Mouse (Mus musculus): Measurements from ENCODE around the gene Snrnp35. TPM values are rescaled to one million over a fixed set of nuclear protein-coding genes. Genes with fewer than 3 reads are reported as not detected.

Gene Snrnp35
- polyA plus RNA-seq, 1 experiment from 2014 or later, result 32.2 TPM

DNA sequence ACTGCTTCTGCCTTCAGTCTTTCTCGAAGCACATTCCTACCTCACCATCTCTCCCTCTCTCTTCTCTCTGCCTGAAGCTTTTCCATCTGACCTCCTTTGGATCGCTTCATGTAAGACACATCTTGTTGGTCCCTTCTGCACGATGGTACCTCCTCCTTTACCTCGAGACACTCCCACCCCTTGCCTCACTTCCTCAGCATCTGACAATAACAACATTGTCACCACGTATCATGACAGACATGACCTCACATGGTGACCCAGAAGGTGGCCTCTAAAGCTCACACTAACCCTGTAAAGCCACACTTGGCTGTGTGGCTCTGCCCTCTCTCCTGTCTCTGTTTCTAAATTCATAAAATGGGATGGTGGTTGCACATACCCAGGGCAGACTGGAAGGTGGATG is 32.9 kb downstream of the Snrnp35 start:
- H3K36me3 ChIP-seq, result peaks cover 96% of the 10 kb centered on the region
- no peaks in the 10 kb centered on the region for H3K27me3 ChIP-seq (ENCODE audit: low read depth, poor library complexity, severe bottlenecking)
- no peak overlapping the region for H3K27ac ChIP-seq
- H3K4me1 ChIP-seq, result no peaks in the 10 kb centered on the region
- no peak for DNase-seq (ENCODE audit: low spot score)
- no peak overlapping the region for H3K4me3 ChIP-seq
- H3K9me3 ChIP-seq (replicated peaks), result no peaks in the 10 kb centered on the region
- 84% methylated on average over 5 of the region's 5 CpGs for WGBS

DNA sequence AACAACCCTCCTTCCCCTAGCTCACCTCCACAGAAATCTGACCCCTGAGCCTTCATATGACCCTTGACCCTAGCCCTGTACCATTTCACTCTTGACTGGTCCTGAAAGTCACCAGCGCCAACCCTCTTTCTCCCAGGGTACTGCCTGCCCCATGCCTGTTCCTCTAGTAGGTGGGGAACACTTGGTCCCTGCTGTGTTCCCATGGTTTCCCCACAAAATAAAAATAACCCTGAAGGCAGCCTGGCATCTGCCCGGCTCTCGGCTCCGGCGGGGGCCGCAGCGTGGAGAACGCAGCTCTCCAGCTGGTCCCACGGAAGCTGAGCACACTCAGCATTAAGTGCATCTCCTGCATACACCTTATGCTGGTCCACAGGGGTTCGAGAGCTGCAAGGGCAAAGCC is 35.7 kb downstream of the Snrnp35 start:
- Histone ChIP-seq H3K27ac (no peak overlapping the region), H3K4me1 (no peaks in the 10 kb centered on the region), H3K4me3 (no peak overlapping the region), H3K36me3 (peaks cover 87% of the 10 kb centered on the region), H3K27me3 (ENCODE audit: low read depth, poor library complexity, severe bottlenecking) (no peaks in the 10 kb centered on the region), H3K9me3 (replicated peaks) (no peaks in the 10 kb centered on the region)
- 91% methylated on average over 10 of the region's 10 CpGs for WGBS
- no peak for DNase-seq (ENCODE audit: low spot score)

DNA sequence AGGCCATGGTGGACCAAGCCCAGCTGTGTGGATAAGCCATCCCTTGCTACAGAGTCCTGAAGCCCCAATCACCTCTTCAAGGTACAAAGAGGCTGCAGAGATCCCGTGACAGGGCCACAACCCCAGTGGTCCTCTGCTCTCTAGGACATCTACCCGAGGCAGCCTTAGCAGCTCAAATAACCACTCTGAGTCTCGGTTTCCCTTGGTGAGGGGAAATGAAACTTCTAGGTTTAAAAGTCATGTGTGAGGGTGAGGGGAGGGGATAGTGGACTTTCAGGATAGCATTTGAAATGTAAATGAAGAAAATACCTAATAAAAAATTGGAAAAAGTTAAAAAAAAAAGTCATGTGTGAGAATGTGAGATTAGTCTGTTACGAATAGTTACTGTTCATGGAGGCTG is 38.7 kb downstream of the Snrnp35 start:
- H3K4me1 ChIP-seq, result no peaks in the 10 kb centered on the region
- 92% methylated on average over 4 of the region's 4 CpGs for WGBS
- H3K36me3 ChIP-seq, result peaks cover 88% of the 10 kb centered on the region
- no peak overlapping the region for H3K27ac ChIP-seq
- H3K4me3 ChIP-seq, result no peak overlapping the region
- H3K27me3 ChIP-seq (ENCODE audit: low read depth, poor library complexity, severe bottlenecking), result no peaks in the 10 kb centered on the region
- H3K9me3 ChIP-seq (replicated peaks), result no peaks in the 10 kb centered on the region
- DNase-seq (ENCODE audit: low spot score), result no peak

DNA sequence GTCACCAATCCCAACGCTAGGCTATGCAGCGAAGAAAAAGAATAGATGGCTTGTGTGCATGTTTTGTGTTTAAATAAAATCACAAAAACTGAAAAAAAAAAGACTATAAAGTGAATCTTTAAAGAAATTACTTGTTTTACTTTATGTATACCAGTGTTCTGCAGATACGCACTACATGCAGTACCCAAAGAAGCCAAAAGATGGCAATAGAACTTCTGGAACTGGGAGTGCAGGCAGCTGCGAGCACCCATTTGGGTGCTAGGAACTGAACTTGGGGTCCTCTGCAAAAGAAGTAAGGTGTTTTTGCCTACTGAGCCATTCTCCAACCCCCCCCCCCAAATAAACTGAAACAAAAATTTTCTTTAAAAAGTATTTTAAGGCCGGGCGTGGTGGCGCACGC is 40.1 kb downstream of the Snrnp35 start:
- WGBS, result 95% methylated on average over 8 of the region's 8 CpGs
- H3K27me3 ChIP-seq (ENCODE audit: low read depth, poor library complexity, severe bottlenecking), result no peaks in the 10 kb centered on the region
- H3K36me3 ChIP-seq, result peaks cover 83% of the 10 kb centered on the region
- no peak for DNase-seq (ENCODE audit: low spot score)
- H3K4me1 ChIP-seq, result peaks cover under 1% of the 10 kb centered on the region; the same call in 1 of the 2 replicates
- no peak overlapping the region for H3K4me3 ChIP-seq
- no peak overlapping the region for H3K27ac ChIP-seq
- no peaks in the 10 kb centered on the region for H3K9me3 ChIP-seq (replicated peaks)

DNA sequence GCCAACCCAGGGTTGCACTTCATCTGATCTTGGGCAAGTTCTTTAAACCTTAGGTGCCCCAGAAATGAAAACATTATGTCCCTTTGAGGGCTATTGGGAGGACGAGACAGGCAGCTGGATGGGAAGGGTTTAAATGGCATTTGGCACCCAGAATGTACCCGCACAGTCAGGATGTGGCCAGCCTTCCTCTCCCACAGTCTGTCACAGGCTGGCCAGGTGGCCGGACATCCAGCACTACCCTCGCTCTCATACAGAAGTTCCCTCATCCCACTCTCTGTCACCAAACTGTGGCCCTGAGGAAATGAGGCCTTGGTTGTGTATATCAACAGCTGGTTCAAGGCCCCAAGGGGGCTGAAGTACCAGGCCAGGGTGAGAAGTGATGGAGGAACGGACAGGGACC is 42.0 kb downstream of the Snrnp35 start:
- no peak for DNase-seq (ENCODE audit: low spot score)
- H3K9me3 ChIP-seq (replicated peaks), result no peaks in the 10 kb centered on the region

GRCm38 (mm10) chr5:124528351-124528750 is 45.4 kb downstream of the Snrnp35 start:
- H3K27me3 ChIP-seq (ENCODE audit: low read depth, poor library complexity, severe bottlenecking), result no peaks in the 10 kb centered on the region
- DNase-seq (ENCODE audit: low spot score), result no peak
- peak overlapping the region; percentile 92; the same call in 1 of the 2 replicates for H3K27ac ChIP-seq
- H3K4me3 ChIP-seq, result peak overlapping the region; percentile 76
- WGBS, result 79% methylated on average over 4 of the region's 4 CpGs
- H3K9me3 ChIP-seq (replicated peaks), result no peaks in the 10 kb centered on the region
- H3K36me3 ChIP-seq, result peaks cover 40% of the 10 kb centered on the region
- H3K4me1 ChIP-seq, result peaks cover 42% of the 10 kb centered on the region

More for the DNA sequence above, 42.0 kb downstream of the Snrnp35 start:
- WGBS, result 92% methylated on average over 5 of the region's 5 CpGs
- H3K4me3 ChIP-seq, result no peak overlapping the region
- H3K27me3 ChIP-seq (ENCODE audit: low read depth, poor library complexity, severe bottlenecking), result no peaks in the 10 kb centered on the region
- H3K36me3 ChIP-seq, result peaks cover 64% of the 10 kb centered on the region
- H3K4me1 ChIP-seq, result peaks cover 20% of the 10 kb centered on the region
- no peak overlapping the region for H3K27ac ChIP-seq

DNA sequence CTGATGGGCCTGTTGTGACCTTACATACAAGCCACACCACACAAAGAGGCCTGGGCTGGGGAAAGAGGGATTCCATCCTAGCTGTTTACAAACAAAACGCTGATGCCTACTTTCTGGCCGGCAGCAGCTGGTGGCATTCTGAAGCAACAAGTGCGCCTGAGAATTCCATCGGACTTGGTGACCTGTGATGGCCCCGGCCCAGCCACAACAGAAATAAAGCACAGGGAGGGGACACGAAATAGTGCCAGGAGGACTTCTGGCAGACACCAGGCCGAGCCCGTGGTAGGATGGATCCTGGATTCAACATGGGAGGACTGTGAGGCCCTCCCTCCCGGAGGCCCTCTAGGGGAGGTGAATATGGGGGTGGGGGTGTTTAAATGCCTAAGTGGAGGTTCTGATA is 45.9 kb downstream of the Snrnp35 start:
- Histone ChIP-seq H3K27ac (peak overlapping the region; percentile 92), H3K4me3 (peak overlapping the region; percentile 76), H3K9me3 (replicated peaks) (no peaks in the 10 kb centered on the region), H3K36me3 (peaks cover 35% of the 10 kb centered on the region), H3K4me1 (peaks cover 42% of the 10 kb centered on the region), H3K27me3 (ENCODE audit: low read depth, poor library complexity, severe bottlenecking) (no peaks in the 10 kb centered on the region)
- DNase-seq (ENCODE audit: low spot score), result no peak
- WGBS, result 41% methylated on average over 9 of the region's 9 CpGs

GRCm38 (mm10) chr5:124529191-124529651 is 46.3 kb downstream of the Snrnp35 start:
- Histone ChIP-seq H3K27me3 (ENCODE audit: low read depth, poor library complexity, severe bottlenecking) (no peaks in the 10 kb centered on the region), H3K27ac (peak overlapping the region; percentile 92), H3K9me3 (replicated peaks) (no peaks in the 10 kb centered on the region), H3K4me1 (peaks cover 42% of the 10 kb centered on the region), H3K4me3 (peak overlapping the region; percentile 76), H3K36me3 (peaks cover 31% of the 10 kb centered on the region)
- 20% methylated on average over 8 of the region's 8 CpGs for WGBS
- peak; percentile 34 for DNase-seq (ENCODE audit: low spot score)

DNA sequence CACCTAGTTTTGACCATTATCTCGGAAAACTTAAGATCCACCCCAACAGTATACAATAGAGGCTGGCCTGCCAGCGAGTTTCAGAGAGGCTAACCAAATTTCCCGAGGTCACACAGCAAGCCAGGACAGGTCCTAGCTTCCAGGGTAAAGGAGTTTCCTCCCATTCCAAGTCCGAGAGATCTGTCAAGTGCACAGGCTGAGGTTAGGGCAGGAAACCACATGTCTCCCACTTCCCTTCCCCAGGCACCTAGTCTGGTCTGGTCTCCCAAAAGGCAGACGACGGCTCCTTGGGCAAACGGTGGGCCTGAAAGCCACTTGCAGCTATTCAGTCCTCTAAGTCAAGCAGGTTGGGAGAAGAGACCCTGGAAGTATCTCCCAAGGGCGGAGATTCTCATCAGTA is 46.8 kb downstream of the Snrnp35 start:
- peak overlapping the region; percentile 92 for H3K27ac ChIP-seq
- no peaks in the 10 kb centered on the region for H3K27me3 ChIP-seq (ENCODE audit: low read depth, poor library complexity, severe bottlenecking)
- DNase-seq (ENCODE audit: low spot score), result no peak
- peak overlapping the region; percentile 76 for H3K4me3 ChIP-seq
- H3K4me1 ChIP-seq, result peaks cover 42% of the 10 kb centered on the region
- H3K36me3 ChIP-seq, result peaks cover 26% of the 10 kb centered on the region
- no peaks in the 10 kb centered on the region for H3K9me3 ChIP-seq (replicated peaks)
- WGBS, result 54% methylated on average over 8 of the region's 8 CpGs

DNA sequence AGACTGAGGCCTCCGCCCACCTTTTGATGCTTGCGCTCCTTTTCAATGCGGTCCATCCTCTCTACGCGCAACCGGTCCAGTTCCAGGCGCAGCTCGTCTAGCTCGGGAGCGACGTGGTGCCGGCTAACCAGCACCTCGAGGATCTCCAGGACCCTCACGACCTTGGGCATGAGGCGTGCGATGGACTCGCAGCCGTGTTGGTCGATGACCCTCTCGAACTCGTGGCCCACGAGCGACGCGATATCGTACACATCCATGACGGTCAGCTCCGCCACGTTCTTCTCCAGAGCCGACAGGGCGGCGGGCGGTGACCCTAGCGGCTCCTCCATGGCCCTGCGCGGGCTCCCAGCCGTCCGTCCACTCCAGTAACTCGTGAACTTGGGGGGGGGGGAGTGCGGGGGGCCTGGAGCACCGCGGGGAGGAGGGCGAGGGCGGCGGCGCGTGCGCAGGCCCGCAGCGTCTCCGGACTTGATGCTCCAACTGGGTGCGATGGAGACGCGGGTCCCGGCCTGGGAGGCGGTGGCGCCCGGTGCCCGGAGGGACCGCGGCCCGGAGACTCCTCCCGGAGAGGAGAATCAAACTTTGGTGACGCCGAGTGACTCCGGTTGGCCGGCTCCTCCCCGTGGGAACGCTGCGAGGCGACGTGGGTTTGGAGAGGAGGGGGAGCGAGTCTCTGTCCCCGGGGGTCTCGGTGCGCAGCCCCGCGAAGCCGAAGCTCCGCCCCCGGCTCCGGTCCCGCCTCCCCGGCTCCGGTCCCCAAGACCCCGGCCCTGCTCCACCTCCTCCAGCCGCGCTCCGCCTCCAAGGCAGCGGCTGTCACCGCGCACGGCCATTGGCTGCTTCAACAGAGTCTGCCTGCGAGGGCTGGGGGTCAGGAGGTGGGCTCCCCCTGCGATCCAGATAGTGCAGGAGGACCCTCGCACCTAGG is 48.0 kb downstream of the Snrnp35 start, which contains the start of gene Rilpl1:
Rilpl1 (minus strand) TSS at position 737 of the 928 bp plus-strand sequence.
- DNase-seq (ENCODE audit: low spot score), result peak; percentile 93
- Histone ChIP-seq H3K27me3 (ENCODE audit: low read depth, poor library complexity, severe bottlenecking) (no peaks in the 10 kb centered on the region), H3K4me1 (peaks cover 42% of the 10 kb centered on the region), H3K27ac (peak within 1 kb of the TSS; percentile 92), H3K4me3 (peak within 1 kb of the TSS; percentile 76), H3K36me3 (peaks cover 16% of the 10 kb centered on the region), H3K9me3 (replicated peaks) (no peaks in the 10 kb centered on the region)
- under 1% methylated on average over 96 of the region's 96 CpGs for WGBS

DNA sequence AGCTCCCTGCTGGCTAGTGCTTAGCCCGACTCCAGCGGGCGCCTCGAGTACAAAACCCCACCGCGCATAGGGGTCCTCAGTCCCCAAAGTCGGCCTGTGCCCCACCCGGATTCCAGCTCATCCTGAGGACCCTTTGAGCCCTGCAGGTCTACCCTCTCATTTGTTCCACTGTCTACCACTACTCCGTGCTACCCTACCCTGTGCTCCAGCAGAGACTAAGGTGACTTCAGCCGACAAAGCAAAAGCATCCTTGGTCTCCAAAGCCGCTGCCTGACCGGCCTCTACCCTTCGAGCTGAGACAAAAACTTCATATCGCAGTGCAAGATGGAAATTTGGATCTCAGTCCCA is 48.6 kb downstream of the Snrnp35 start:
- 13% methylated on average over 14 of the region's 14 CpGs for WGBS
- Histone ChIP-seq H3K27ac (peak overlapping the region; percentile 92), H3K9me3 (replicated peaks) (no peaks in the 10 kb centered on the region), H3K27me3 (ENCODE audit: low read depth, poor library complexity, severe bottlenecking) (no peaks in the 10 kb centered on the region), H3K36me3 (peaks cover 9% of the 10 kb centered on the region), H3K4me3 (peak overlapping the region; percentile 76), H3K4me1 (peaks cover 44% of the 10 kb centered on the region)
- no peak for DNase-seq (ENCODE audit: low spot score)

GRCm38 (mm10) chr5:124532451-124532850 is 49.5 kb downstream of the Snrnp35 start:
- Histone ChIP-seq H3K27ac (peak overlapping the region; percentile 92; the same call in 1 of the 2 replicates), H3K27me3 (ENCODE audit: low read depth, poor library complexity, severe bottlenecking) (no peaks in the 10 kb centered on the region), H3K4me1 (peaks cover 50% of the 10 kb centered on the region), H3K9me3 (replicated peaks) (no peaks in the 10 kb centered on the region), H3K4me3 (peak overlapping the region; percentile 76; the same call in 1 of the 2 replicates), H3K36me3 (peaks cover 3% of the 10 kb centered on the region; the same call in 1 of the 2 replicates)
- 50% methylated on average over 7 of the region's 7 CpGs for WGBS
- peak; percentile 53 for DNase-seq (ENCODE audit: low spot score)

DNA sequence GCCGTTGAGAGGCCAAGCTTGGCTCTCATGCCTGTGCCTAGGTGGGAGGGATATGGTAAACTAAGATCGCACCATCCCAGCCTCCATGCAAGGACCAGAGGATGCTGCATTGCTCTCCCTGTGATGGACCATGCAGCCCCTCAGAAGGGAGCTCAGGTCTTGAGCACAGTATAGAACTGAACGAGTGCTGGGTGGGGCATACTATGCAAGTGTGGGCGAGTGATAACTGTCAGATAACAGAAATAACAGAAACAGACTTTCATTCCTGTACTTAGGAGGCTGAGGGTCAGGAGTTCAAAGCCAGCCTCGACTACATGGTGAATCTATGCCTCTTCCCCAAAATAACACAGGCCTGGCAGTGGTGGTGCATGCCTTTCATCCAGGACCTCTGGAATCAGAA is 52.1 kb downstream of the Snrnp35 start:
- 79% methylated on average over 5 of the region's 5 CpGs for WGBS
- Histone ChIP-seq H3K27me3 (ENCODE audit: low read depth, poor library complexity, severe bottlenecking) (no peaks in the 10 kb centered on the region), H3K27ac (no peak overlapping the region), H3K4me1 (peaks cover 29% of the 10 kb centered on the region), H3K4me3 (no peak overlapping the region), H3K9me3 (replicated peaks) (no peaks in the 10 kb centered on the region), H3K36me3 (no peaks in the 10 kb centered on the region)
- DNase-seq (ENCODE audit: low spot score), result no peak
